Mouse (Mus musculus): ENCODE measurements around the gene Mybpc3.

Mybpc3 gene

GRCm38 (mm10) chr2:91121011-91121410 is 3.1 kb downstream of the Mybpc3 start:
- no peak for DNase-seq (ENCODE audit: low spot score in 2 of 2)

DNA sequence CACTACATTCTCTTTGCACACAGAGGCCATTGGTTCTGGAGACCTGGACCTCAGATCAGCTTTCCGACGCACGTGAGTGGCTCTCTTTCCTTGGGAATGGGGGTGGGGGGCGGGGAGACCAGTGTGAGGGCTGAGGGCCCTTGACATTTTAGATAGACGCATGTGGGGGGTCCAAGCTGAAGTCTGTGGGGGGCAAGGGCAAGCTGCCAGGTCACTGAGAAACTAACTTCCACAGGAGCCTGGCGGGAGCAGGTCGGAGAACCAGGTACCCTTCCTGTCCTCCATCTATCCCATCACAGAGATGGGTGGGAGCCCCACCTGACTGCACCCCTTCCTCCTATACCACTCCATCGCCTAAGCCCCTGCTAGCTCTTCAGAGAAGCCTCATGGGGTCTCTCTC is 3.6 kb downstream of the Mybpc3 start:
- DNase-seq (ENCODE audit: low spot score in 2 of 2): no peak

GRCm38 (mm10) chr2:91123521-91123920 is 5.6 kb downstream of the Mybpc3 start:
- DNase-seq (ENCODE audit: low spot score in 2 of 2): no peak

DNA sequence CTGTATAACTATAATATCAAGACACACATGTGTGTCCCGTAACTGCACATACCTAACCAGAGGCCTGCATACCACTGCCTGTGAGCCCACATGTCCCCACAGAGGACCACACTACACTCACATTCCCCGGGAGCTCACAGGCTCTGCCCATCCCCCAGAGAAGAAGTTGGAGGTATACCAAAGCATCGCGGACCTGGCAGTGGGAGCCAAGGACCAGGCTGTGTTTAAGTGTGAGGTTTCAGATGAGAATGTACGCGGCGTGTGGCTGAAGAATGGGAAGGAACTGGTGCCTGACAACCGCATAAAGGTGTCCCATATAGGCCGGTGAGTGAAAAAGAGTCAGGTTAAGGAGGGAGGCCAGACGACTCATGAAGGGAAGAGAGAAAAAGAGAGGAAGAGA is 7.2 kb downstream of the Mybpc3 start:
- no peak for DNase-seq (ENCODE audit: low spot score in 2 of 2)

GRCm38 (mm10) chr2:91128761-91129160 is 10.8 kb downstream of the Mybpc3 start:
- DNase-seq (ENCODE audit: low spot score in 2 of 2): no peak

DNA sequence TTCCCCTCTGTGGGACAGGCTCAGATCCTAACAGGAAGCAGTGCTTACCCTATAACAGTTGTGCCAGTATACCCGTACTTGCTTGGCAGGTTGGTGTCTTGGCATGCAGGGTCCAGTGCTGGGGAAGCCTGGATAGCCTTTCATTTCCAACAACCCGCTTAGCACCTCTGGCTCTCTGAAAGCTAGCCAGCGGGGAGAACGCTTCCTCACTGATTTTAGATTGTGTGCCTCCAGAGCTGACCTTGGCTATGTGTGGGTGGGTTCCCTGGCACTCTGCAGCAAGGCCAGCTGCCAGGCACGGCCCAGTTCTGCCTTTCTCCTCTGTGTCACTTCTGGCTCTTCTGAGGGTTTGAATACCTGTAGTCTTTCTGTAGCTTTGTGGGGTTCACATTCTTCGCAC is 12.2 kb downstream of the Mybpc3 start:
- DNase-seq (ENCODE audit: low spot score in 2 of 2): no peak

DNA sequence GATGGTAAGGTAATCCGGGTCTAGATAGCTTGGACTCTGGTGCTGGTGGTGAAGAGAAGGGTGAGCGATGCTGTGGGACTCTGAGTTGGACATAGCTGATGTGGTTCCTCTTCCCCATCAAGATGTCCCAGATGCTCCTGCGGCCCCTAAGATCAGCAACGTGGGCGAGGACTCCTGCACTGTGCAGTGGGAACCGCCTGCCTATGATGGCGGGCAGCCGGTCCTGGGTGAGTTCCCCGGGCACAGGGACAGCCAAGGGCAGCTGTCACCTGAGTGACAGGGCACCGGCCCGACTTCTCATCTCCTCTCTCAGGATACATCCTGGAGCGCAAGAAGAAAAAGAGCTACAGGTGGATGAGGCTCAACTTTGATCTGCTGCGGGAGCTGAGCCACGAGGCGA is 13.3 kb downstream of the Mybpc3 start:
- no peak for DNase-seq (ENCODE audit: low spot score in 2 of 2)

DNA sequence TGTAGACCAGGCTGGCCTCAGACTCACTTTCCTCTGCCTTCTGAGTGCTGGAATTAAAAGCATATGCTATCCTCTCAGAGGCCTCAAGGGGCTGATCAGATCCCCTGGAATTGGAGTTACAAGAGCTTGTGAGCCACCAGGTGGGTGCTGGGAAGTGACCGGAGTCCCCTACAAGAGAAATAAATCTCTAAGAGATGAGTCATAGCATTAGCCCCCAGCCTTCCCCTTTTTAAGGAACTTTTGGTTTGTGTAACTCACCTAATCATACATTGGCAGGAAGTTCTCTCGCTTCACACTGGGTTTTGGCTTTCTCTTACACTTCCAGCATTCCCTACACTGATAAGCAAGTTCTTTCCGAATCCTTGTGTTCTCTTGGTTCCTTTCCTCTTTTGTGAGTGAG is 14.1 kb downstream of the Mybpc3 start:
- no peak for DNase-seq (ENCODE audit: low spot score in 2 of 2)

DNA sequence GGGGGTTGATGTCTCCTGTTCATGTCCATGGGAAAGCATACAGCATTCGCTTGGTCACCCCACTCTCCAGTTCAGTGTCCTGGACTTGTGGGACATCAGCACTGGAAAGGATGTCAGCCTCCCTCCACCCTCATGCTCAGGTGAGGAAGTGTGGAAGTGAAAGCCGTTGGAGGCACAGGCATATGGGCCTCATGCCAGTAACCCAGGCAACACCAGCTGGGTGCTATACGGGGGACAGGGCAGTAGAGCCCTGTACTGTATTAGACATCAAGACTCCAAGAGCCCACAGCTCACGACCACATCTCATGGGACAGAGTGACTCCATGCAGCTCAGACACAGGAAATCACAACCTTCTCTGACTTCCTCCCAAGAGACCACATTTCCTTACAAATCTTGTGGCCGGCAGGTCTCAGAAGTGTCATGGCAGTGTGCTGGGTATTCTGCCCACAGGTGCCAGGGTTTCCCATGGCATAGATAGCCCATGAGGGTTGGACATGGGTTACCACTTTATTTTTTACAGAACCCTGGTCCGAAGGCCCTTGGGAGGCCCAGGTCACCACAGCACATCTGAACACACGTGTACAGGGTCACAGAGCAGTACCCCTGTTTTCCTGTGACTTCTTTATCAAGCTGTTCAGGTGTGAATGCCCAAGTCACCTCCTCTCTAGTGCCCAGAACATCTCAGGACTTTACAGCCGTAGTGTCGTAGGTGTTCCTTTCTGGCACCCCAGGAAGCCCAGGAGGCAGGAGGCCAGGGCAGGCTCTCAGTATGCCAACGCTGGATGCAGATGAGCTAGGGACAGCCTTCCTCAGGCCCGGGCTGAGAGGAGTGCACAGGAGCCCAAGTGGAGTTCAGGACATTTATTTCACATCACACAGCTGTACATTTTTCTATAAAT is 18.8 kb downstream of the Mybpc3 start:
- DNase-seq (ENCODE audit: low spot score in 2 of 2): no peak

- DNase-seq (ENCODE audit: low spot score in 2 of 2): no peak
Measured at GRCm38 (mm10) chr2:91137481-91137880, 19.5 kb downstream of the Mybpc3 start.

GRCm38 (mm10) chr2:91139311-91139710 is 21.4 kb downstream of the Mybpc3 start:
- no peak for DNase-seq (ENCODE audit: low spot score in 2 of 2)

GRCm38 (mm10) chr2:91139764-91140163 is 21.8 kb downstream of the Mybpc3 start:
- no peak for DNase-seq (ENCODE audit: low spot score in 2 of 2)

DNA sequence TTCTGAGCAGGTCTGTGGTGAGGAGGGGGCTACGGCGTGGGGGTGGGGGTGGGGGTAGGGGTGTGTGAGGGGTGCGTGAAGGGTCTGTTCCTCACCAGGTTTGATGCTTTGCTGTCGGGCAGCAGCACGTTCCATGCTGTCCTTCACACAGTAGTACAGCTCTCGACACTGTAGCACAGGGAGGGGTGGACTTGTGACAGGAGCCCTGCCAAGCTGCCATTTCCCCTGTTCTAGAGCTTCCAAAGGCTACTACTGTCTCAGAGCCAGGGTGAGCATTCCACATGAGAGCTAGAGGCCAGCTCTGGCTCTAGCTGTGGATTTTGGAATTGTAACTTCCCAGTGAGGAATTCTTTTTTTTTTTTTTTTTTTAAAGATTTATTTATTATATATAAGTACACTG is 25.0 kb downstream of the Mybpc3 start:
- no peak for DNase-seq (ENCODE audit: low spot score in 2 of 2)

DNA sequence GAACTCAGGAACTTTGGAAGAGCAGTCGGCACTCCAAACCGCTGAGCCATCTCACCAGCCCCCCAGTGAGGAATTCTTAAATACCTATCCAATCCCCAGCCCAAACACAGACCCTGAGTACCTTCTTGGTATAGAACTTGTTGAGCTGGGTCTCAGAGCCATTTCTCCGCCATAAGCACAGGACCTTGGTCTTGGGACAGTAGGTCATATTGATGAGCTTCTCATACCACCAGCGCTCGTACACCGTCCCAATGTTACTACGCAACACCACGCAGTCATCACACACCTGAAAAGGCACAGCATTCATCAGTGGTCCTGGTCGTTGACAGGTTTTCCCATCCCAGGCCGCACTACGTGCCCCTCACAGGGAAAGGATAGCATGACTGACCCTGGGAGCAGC is 25.5 kb downstream of the Mybpc3 start:
- DNase-seq (ENCODE audit: low spot score in 2 of 2): no peak

DNA sequence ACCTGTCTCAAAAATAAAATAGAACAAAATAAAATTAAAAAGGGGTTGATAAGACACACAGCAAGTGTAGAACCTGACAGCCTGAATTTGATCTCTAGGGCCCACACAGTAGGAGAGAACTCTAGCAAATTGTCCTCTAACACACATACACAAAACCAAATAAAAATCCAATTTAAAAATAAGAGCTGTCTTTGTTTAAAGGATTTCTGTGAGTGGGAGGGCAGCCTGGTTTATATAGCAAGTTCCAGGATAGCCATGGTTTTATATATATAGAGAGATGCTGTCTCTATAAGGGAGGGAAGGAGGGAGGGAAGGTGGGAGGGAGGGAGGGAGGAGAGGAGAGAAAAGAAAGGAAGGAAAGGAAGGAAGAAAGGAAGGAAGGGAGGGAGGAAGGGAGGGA is 30.2 kb downstream of the Mybpc3 start:
- DNase-seq (ENCODE audit: low spot score in 2 of 2): no peak

DNA sequence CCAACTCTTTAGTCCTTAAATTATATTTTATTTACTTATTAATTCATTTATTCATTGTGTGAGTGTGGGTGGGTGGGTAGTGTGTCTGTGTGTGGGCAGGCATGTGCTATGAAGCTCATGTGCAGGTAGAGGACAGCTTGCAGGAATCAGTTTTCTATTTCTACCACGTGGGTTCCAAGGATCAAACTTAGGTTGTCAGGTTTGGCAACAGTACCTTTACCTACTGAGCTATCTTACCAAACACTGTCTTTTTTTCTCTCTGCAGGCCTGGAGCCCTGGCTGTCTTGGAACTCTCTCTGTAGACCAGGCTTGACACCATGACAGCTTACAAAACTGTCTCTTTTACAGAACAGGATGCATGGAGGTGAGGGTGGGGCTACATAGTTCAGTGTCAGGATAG is 33.4 kb downstream of the Mybpc3 start:
- DNase-seq (ENCODE audit: low spot score in 2 of 2): no peak

GRCm38 (mm10) chr2:91152885-91153377 is 35.0 kb downstream of the Mybpc3 start:
- DNase-seq (ENCODE audit: low spot score in 2 of 2): no peak

GRCm38 (mm10) chr2:91154091-91154490 is 36.1 kb downstream of the Mybpc3 start:
- DNase-seq (ENCODE audit: low spot score in 2 of 2): no peak

GRCm38 (mm10) chr2:91157002-91157752 is 39.2 kb downstream of the Mybpc3 start:
- no peak for DNase-seq (ENCODE audit: low spot score in 2 of 2)

DNA sequence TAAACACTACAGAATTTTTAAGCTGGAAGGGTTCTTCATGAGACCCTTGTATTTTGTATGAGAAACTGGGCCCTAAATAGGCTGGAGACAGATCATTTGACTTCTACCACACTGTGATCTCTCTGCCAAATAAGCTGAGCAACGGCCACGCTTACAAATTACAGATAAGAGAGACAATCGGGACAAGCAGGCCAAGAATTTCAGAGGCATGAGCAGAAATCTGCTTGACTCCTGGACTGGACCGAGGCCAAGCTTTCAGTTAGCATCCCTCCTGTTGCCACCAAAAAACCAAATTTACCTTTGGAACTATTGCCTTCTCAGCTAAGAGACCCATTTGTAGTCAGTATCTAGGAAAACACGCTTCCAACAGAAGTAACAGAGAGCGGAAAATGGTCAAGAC is 42.6 kb downstream of the Mybpc3 start:
- no peak for DNase-seq (ENCODE audit: low spot score in 2 of 2)

- DNase-seq (ENCODE audit: low spot score in 2 of 2): no peak
Measured at GRCm38 (mm10) chr2:91162952-91163351, 45.0 kb downstream of the Mybpc3 start.

DNA sequence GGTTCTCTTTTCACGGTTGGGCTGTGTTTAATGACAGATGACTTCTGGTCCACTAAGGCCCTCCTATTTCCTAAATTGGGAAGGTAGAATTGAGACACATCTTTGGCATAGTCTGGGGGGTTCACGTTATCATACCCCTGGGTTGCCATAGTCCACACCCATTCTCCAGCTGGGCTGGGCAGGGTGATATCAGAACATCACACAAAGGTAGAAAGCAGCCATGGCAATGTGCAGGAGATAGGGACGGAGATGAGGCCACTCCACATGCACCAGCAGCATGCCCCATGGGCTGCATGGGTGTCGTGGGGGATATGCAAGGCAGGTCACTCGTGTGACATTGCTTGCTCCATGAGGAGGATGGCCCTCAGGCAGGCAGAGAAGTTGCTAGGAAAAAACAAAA is 45.6 kb downstream of the Mybpc3 start:
- no peak for DNase-seq (ENCODE audit: low spot score in 2 of 2)

GRCm38 (mm10) chr2:91164991-91165390 is 47.0 kb downstream of the Mybpc3 start:
- no peak for DNase-seq (ENCODE audit: low spot score in 2 of 2)
